Mouse (Mus musculus) heart, postnatal 0 days (tissue): ENCODE measurements around the gene Nubpl. TPM values are rescaled to one million over a fixed set of nuclear protein-coding genes. Genes with fewer than 3 reads are reported as not detected.

Experiments used
- ATAC-seq: fragments of 200-750 bp; cut with Nextera tagmentation; 2 replicates; pipeline ENCODE4 v1.8.0; 2017; ENCODE audit warnings: low read depth, moderate number of reproducible peaks, moderate library complexity; ENCODE audit not compliant: insufficient read depth
- DNase-seq: peaks from one replicate; pipeline ENCODE4 v3.0.0-alpha.2; 2016; ENCODE audit warnings: low spot score
- H3K27ac ChIP-seq: fragments of 300-500 bp; sonication (generic); 2 replicates; pipeline ENCODE4 v1.5.1; 2014; ENCODE audit warnings: low read depth, mild to moderate bottlenecking
- H3K27me3 ChIP-seq: fragments of 300-500 bp; sonication (generic); 2 replicates; pipeline ENCODE4 v1.6.1; 2014; ENCODE audit warnings: low read length, mixed read lengths; ENCODE audit not compliant: control insufficient read depth, insufficient read depth
- H3K36me3 ChIP-seq: fragments of 300-500 bp; sonication (generic); replicated peaks from 2 replicates; pipeline ENCODE4 v1.6.1; 2014; ENCODE audit warnings: low read length, mixed read lengths; ENCODE audit not compliant: control insufficient read depth, insufficient read depth
- H3K4me1 ChIP-seq: fragments of 300-500 bp; sonication (generic); 2 replicates; pipeline ENCODE4 v1.6.1; 2014; ENCODE audit warnings: antibody characterized with exemption; ENCODE audit not compliant: control insufficient read depth, insufficient read depth
- H3K4me2 ChIP-seq: fragments of 300-500 bp; sonication (generic); 2 replicates; pipeline ENCODE4 v1.6.1; 2014; ENCODE audit warnings: low read depth, mild to moderate bottlenecking, low read length, moderate library complexity
- H3K4me3 ChIP-seq: fragments of 300-500 bp; sonication (generic); 2 replicates; pipeline ENCODE4 v1.5.1; 2014; ENCODE audit warnings: low read depth, low read length
- H3K9ac ChIP-seq: fragments of 300-500 bp; sonication (generic); replicated peaks from 2 replicates; pipeline ENCODE4 v1.6.1; 2014; ENCODE audit warnings: low read depth, low read length, mixed read lengths
- H3K9me3 ChIP-seq: fragments of 300-500 bp; sonication (generic); replicated peaks from 2 replicates; pipeline ENCODE4 v1.6.1; 2016; ENCODE audit warnings: low read length; ENCODE audit not compliant: control insufficient read depth
- CTCF ChIP-seq: IDR thresholded peaks from 2 replicates; pipeline ENCODE4 v1.5.1; 2016; ENCODE audit warnings: antibody characterized with exemption, control low read depth, low read depth
- EP300 ChIP-seq: IDR thresholded peaks from 2 replicates; pipeline ENCODE4 v1.6.1; 2016; ENCODE audit warnings: antibody characterized with exemption, low read depth
- WGBS: fragments of 180-500 bp; shearing (Covaris S2); extraction: QIAGEN DNeasy Blood & Tissue Kit; methylation state at CpG from one replicate; pipeline ENCODE4 v1.1.7; 2014; 5-methylcytosine and 5-hydroxymethylcytosine counted together
- polyA plus RNA-seq: library from polyadenylated mRNA; unstranded; fragments of >200 nt; fragmentation: Nextera tagmentation; extraction: Ambion mirVana; gene quantifications from 2 replicates; pipeline ENCODE4 v1.2.1, GENCODE M21; 2015
- total RNA-seq: library from RNA; depleted of rRNA; stranded (reverse); fragments of >200 nt; gene quantifications from 2 replicates; pipeline ENCODE4 v1.2.3, GENCODE M21; 2014; ENCODE audit warnings: low replicate concordance

The Nubpl gene
- total and polyA plus RNA-seq, 2 experiments from 2014 or later: 9.0 to 9.9 TPM

- ATAC-seq (no peak), DNase-seq (no peak)
- Histone ChIP-seq H3K36me3 (no peaks in the 10 kb centered on the region), H3K4me3 (no peak overlapping the region), H3K27ac (no peak overlapping the region), H3K9me3 (no peaks in the 10 kb centered on the region), H3K4me2 (no peak overlapping the region), H3K4me1 (peaks cover 16% of the 10 kb centered on the region), H3K27me3 (no peaks in the 10 kb centered on the region), H3K9ac (no peak overlapping the region)
- WGBS: 85% methylated on average over 2 of the region's 2 CpGs
- TF ChIP-seq EP300 (no peak), CTCF (no peak)
Observed at GRCm38 (mm10) chr12:52293931-52294330, 196.4 kb downstream of the Nubpl start.

DNA sequence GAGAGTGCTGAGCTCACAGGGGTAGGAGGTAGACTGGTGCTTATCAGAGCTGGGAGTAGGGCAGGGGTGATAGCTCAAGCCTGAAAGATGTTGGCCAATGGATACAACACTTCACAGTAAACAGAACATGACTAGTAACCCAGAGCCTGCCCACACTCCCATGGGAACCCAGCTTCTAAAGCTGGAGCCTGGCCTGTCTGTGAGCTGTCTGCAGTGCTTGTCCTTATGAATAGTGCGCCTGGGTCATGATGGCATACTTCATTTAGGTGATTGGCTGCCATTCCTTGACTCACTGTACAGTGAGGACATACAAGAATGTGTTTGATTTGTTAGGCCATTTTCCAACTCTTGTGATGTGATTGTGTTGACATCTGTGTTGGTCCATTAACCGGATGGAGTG is 200.5 kb downstream of the Nubpl start:
- Histone ChIP-seq H3K9me3 (no peaks in the 10 kb centered on the region), H3K4me3 (no peak overlapping the region), H3K9ac (no peak overlapping the region), H3K4me1 (peaks cover 9% of the 10 kb centered on the region), H3K27ac (no peak overlapping the region), H3K27me3 (no peaks in the 10 kb centered on the region), H3K36me3 (no peaks in the 10 kb centered on the region), H3K4me2 (no peak overlapping the region)
- WGBS: 52% methylated on average over 2 of the region's 2 CpGs
- no peak for TF ChIP-seq CTCF
- TF ChIP-seq EP300: no peak
- no peak for DNase-seq
- ATAC-seq: no peak

DNA sequence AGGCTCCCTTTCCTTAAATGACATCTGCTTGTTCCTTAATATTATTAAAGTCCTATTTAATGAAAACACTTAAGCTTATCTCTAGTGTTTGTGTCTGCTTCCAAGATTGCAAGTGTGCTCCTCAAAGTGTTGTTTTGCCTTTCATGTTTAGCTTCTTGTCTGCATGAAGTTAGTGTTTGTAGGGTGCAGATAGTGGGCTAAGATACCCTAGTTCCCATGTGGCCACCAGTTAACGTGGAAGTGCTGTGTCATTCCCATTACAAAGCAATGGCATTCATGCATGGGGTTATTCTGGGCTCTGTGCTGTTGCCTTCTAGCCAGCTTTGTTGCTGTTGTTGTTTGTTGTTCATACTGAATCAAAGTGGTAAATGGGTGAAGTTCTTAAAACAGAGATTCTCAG is 201.1 kb downstream of the Nubpl start:
- no peaks in the 10 kb centered on the region for H3K27me3 ChIP-seq
- H3K4me1 ChIP-seq: peaks cover 9% of the 10 kb centered on the region
- no peak for DNase-seq
- no peak for ATAC-seq
- no peak for TF ChIP-seq EP300
- TF ChIP-seq CTCF: no peak
- H3K4me2 ChIP-seq: no peak overlapping the region
- H3K4me3 ChIP-seq: no peak overlapping the region
- H3K9me3 ChIP-seq: no peaks in the 10 kb centered on the region
- H3K27ac ChIP-seq: no peak overlapping the region
- H3K9ac ChIP-seq: no peak overlapping the region
- WGBS: 30% methylated on average over 1 of the region's 1 CpGs
- no peaks in the 10 kb centered on the region for H3K36me3 ChIP-seq

DNA sequence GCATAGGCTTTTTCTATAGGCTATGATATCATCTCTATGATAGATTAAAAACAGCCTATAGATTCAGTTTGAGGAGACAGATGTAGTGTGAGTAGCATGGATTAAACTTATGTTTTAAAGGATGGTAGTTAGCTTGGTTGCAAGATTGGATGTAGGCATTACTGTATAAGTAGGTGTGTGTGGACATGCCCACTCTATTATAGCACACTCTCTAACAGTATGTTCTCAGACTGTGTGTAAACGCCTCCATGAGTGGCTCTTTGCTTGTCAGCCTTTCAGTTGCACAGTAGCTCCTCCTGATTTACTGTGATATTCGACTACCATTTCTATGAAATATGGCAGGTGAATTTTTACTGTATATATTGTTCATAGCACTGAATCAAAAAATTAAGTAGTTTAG is 205.4 kb downstream of the Nubpl start:
- WGBS: 80% methylated on average over 2 of the region's 2 CpGs
- DNase-seq (no peak), ATAC-seq (no peak)
- H3K4me3 ChIP-seq: no peak overlapping the region
- H3K27ac ChIP-seq: no peak overlapping the region
- H3K36me3 ChIP-seq: no peaks in the 10 kb centered on the region
- peaks cover 8% of the 10 kb centered on the region for H3K4me1 ChIP-seq
- H3K4me2 ChIP-seq: no peak overlapping the region
- no peaks in the 10 kb centered on the region for H3K9me3 ChIP-seq
- no peaks in the 10 kb centered on the region for H3K27me3 ChIP-seq
- TF ChIP-seq CTCF (no peak), EP300 (no peak)
- no peak overlapping the region for H3K9ac ChIP-seq

DNA sequence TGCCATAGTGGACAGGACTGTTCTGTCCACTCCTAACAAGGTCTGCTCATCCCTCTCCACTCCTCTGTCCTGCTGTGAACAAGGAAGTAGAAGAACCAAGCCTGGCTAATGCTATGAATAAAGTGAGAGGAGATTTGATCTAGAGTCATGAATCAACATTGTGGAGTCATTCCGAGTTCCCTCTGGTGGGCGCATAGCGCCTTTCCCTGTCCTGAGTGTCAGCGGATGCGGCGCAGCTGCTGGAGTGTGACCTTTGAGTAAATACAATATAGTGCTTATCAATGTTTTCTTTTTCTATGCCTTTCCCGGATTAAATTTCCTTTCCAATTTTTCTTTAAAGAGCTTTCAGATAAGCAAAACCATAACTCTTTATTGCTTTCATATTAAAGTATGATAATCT is 208.8 kb downstream of the Nubpl start:
- Histone ChIP-seq H3K27ac (no peak overlapping the region), H3K4me3 (no peak overlapping the region), H3K4me2 (no peak overlapping the region), H3K9ac (no peak overlapping the region), H3K27me3 (no peaks in the 10 kb centered on the region), H3K36me3 (no peaks in the 10 kb centered on the region), H3K9me3 (no peaks in the 10 kb centered on the region), H3K4me1 (no peaks in the 10 kb centered on the region)
- WGBS: 71% methylated on average over 7 of the region's 7 CpGs
- TF ChIP-seq CTCF (no peak), EP300 (no peak)
- no peak for DNase-seq
- ATAC-seq: no peak

- no peak overlapping the region for H3K4me2 ChIP-seq
- no peaks in the 10 kb centered on the region for H3K36me3 ChIP-seq
- TF ChIP-seq EP300: no peak
- TF ChIP-seq CTCF: no peak
- ATAC-seq (no peak), DNase-seq (no peak)
- WGBS: 80% methylated on average over 10 of the region's 10 CpGs
- no peak overlapping the region for H3K4me3 ChIP-seq
- no peaks in the 10 kb centered on the region for H3K4me1 ChIP-seq
- H3K9me3 ChIP-seq: no peaks in the 10 kb centered on the region
- no peak overlapping the region for H3K27ac ChIP-seq
- H3K9ac ChIP-seq: no peak overlapping the region
- no peaks in the 10 kb centered on the region for H3K27me3 ChIP-seq
Observed at GRCm38 (mm10) chr12:52307331-52307982, 209.9 kb downstream of the Nubpl start.
